Mouse (Mus musculus): ENCODE measurements at regions not wholly inside any gene's neighbourhood (a gene's known extent, or its start where the extent isn't known, plus 50 kb on each side); places are given as distances from the start of the nearest gene placed in this dataset.

DNA sequence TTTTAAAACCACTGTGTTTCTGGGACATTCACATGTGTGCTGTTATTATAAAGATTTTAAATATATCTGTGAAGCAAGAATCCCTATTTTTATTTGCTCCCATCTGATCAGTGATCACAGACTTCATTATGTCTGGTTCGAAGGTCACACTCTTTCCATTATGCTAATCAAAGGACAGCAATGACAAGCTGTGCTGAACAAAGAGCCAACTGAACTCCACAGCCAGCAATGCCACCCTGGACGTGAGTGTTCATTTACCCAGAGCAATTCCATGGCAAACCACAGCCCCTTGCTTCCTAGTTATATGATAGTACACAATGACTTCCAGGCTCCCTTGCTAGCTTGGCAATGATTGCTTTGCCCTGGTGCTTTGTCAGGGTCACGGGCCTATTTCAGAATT, 55.6 kb upstream of the Ccdc190 start:
- Histone ChIP-seq H3K4me1 (replicated peaks; ENCODE audit: control insufficient read depth, insufficient read depth, low read length) (no peaks in the 10 kb centered on the region), H3K27ac (ENCODE audit: low read length) (no peak overlapping the region), H3K9ac (replicated peaks; ENCODE audit: low read depth, low read length) (no peak overlapping the region), H3K9me3 (ENCODE audit: control insufficient read depth, low read length) (no peaks in the 10 kb centered on the region), H3K4me3 (replicated peaks; ENCODE audit: low read length) (no peak overlapping the region), H3K27me3 (replicated peaks; ENCODE audit: control insufficient read depth, insufficient read depth, low read length) (no peaks in the 10 kb centered on the region), H3K36me3 (ENCODE audit: control insufficient read depth, insufficient read depth) (no peaks in the 10 kb centered on the region), H3K4me2 (ENCODE audit: low read length) (no peak overlapping the region)
- WGBS: 29% methylated on average over 3 of the region's 3 CpGs
- no peak for ATAC-seq

DNA sequence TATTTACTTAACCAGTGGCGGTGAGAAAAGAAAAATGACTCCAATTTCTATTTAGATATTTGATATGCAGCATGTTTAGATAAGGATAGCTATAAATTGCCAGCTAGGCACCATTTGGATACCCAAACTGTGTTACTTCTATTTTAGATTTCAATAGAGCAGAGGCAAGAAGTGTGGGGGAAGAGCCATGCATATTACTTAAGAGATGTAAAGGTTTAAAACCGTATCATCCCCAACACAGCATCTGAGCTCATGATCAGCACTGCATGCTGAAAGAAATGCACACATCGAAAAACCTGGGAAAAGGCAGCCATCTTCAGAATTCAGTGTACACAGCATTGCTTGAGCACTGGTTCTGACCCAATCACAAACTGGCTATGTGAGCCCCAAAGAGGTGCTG, 59.8 kb upstream of the Ccdc190 start:
- no peaks in the 10 kb centered on the region for H3K9me3 ChIP-seq (ENCODE audit: control insufficient read depth, low read length)
- no peak overlapping the region for H3K4me2 ChIP-seq (ENCODE audit: low read length)
- no peak overlapping the region for H3K27ac ChIP-seq (ENCODE audit: low read length)
- WGBS: 85% methylated on average over 3 of the region's 3 CpGs
- H3K9ac ChIP-seq (replicated peaks; ENCODE audit: low read depth, low read length): no peak overlapping the region
- no peaks in the 10 kb centered on the region for H3K27me3 ChIP-seq (replicated peaks; ENCODE audit: control insufficient read depth, insufficient read depth, low read length)
- no peaks in the 10 kb centered on the region for H3K4me1 ChIP-seq (replicated peaks; ENCODE audit: control insufficient read depth, insufficient read depth, low read length)
- no peaks in the 10 kb centered on the region for H3K36me3 ChIP-seq (ENCODE audit: control insufficient read depth, insufficient read depth)
- ATAC-seq: no peak
- no peak overlapping the region for H3K4me3 ChIP-seq (replicated peaks; ENCODE audit: low read length)

DNA sequence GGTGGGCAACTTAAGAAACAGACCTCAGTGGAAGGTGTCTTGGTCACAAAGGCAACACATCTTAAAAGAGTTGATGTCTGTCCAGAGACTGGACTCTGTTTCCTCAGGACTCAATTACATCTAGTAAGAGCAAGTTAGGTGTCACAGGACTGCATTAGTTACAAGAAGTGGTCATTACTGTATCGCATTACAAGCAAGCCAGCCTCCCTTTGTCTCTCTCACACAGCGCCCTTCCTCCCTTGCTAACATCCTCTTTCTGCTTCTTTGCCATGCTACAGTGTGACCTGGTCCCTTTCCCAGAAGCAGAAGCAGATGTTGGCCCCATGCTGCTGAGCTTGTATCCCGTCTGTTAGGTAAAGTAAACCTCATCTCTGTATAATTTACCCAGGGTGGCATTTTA, 61.0 kb upstream of the Ccdc190 start:
- no peak overlapping the region for H3K9ac ChIP-seq (replicated peaks; ENCODE audit: low read depth, low read length)
- ATAC-seq: no peak
- H3K4me1 ChIP-seq (replicated peaks; ENCODE audit: control insufficient read depth, insufficient read depth, low read length): no peaks in the 10 kb centered on the region
- H3K9me3 ChIP-seq (ENCODE audit: control insufficient read depth, low read length): no peaks in the 10 kb centered on the region
- no peaks in the 10 kb centered on the region for H3K36me3 ChIP-seq (ENCODE audit: control insufficient read depth, insufficient read depth)
- no peak overlapping the region for H3K27ac ChIP-seq (ENCODE audit: low read length)
- no peak overlapping the region for H3K4me3 ChIP-seq (replicated peaks; ENCODE audit: low read length)
- no peak overlapping the region for H3K4me2 ChIP-seq (ENCODE audit: low read length)
- no peaks in the 10 kb centered on the region for H3K27me3 ChIP-seq (replicated peaks; ENCODE audit: control insufficient read depth, insufficient read depth, low read length)
- 57% methylated on average over 3 of the region's 3 CpGs for WGBS

DNA sequence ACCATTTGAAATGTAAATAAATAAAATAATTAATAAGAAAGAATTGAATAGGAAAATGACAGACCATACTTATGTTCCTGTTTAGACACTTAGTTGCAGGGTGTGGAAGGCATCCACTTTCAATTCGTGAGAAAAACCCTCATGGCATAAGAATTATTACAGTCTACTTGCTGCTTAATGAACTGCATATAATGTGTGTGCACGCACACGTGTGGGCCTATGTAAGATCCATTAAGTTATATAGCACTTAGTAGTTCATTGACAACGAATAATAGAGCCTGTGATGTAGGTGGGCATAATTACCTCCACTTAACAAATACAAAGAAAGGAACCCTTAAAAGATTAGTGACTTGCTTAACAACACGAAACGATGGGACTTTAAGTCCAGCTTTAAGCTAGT, 61.6 kb upstream of the Ccdc190 start:
- no peak overlapping the region for H3K27ac ChIP-seq (ENCODE audit: low read length)
- H3K4me1 ChIP-seq (replicated peaks; ENCODE audit: control insufficient read depth, insufficient read depth, low read length): no peaks in the 10 kb centered on the region
- no peaks in the 10 kb centered on the region for H3K27me3 ChIP-seq (replicated peaks; ENCODE audit: control insufficient read depth, insufficient read depth, low read length)
- no peak for ATAC-seq
- H3K4me2 ChIP-seq (ENCODE audit: low read length): no peak overlapping the region
- H3K9ac ChIP-seq (replicated peaks; ENCODE audit: low read depth, low read length): no peak overlapping the region
- no peaks in the 10 kb centered on the region for H3K36me3 ChIP-seq (ENCODE audit: control insufficient read depth, insufficient read depth)
- 20% methylated on average over 6 of the region's 6 CpGs for WGBS
- H3K9me3 ChIP-seq (ENCODE audit: control insufficient read depth, low read length): no peaks in the 10 kb centered on the region
- no peak overlapping the region for H3K4me3 ChIP-seq (replicated peaks; ENCODE audit: low read length)

DNA sequence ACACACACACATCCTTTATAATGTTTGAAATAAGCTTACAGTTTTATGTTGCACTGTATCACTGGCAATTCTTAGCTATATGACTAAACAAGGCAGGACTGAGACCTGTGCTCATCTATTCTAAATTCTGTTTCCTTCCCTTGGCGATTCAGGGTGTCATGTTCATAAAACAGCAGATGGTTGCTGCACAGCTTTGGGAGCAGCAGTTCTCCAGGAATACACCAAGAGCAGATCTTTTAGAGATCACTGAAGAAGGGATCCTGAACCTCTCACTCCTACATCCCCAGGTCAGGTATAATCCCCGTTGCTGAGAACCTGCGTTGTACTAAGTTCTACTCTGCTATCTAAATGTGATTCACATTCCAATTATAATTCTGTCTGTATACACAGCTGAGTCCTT, 69.4 kb upstream of the Ccdc190 start:
- ATAC-seq: no peak
- Histone ChIP-seq H3K27ac (ENCODE audit: low read length) (no peak overlapping the region), H3K4me1 (replicated peaks; ENCODE audit: control insufficient read depth, insufficient read depth, low read length) (no peaks in the 10 kb centered on the region), H3K36me3 (ENCODE audit: control insufficient read depth, insufficient read depth) (no peaks in the 10 kb centered on the region), H3K27me3 (replicated peaks; ENCODE audit: control insufficient read depth, insufficient read depth, low read length) (no peaks in the 10 kb centered on the region), H3K9ac (replicated peaks; ENCODE audit: low read depth, low read length) (no peak overlapping the region), H3K9me3 (ENCODE audit: control insufficient read depth, low read length) (no peaks in the 10 kb centered on the region), H3K4me2 (ENCODE audit: low read length) (no peak overlapping the region), H3K4me3 (replicated peaks; ENCODE audit: low read length) (no peak overlapping the region)
- WGBS: 88% methylated on average over 3 of the region's 3 CpGs

DNA sequence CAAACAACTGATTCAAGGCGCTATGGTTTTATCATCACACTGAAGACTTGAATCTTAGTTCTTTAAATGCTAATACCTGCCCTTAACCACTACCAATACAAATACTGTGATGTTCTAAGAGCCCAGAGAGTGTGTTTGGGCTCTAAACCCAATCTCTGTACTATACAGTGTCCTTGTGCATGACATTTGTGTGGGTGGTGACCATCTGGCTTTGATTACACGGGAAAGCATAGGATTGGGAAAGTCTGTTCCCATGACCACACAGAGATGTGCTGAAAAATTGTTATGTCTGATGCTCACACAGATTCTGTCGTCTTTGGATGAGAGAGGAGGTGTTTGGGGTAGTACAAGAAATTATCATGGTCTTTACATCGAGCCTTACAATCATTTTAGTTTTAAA, 76.8 kb upstream of the Ccdc190 start:
- Histone ChIP-seq H3K4me3 (replicated peaks; ENCODE audit: low read length) (no peak overlapping the region), H3K9me3 (ENCODE audit: control insufficient read depth, low read length) (no peaks in the 10 kb centered on the region), H3K9ac (replicated peaks; ENCODE audit: low read depth, low read length) (no peak overlapping the region), H3K36me3 (ENCODE audit: control insufficient read depth, insufficient read depth) (no peaks in the 10 kb centered on the region), H3K4me2 (ENCODE audit: low read length) (no peak overlapping the region), H3K27me3 (replicated peaks; ENCODE audit: control insufficient read depth, insufficient read depth, low read length) (no peaks in the 10 kb centered on the region), H3K4me1 (replicated peaks; ENCODE audit: control insufficient read depth, insufficient read depth, low read length) (no peaks in the 10 kb centered on the region), H3K27ac (ENCODE audit: low read length) (no peak overlapping the region)
- 79% methylated on average over 4 of the region's 4 CpGs for WGBS
- no peak for ATAC-seq

DNA sequence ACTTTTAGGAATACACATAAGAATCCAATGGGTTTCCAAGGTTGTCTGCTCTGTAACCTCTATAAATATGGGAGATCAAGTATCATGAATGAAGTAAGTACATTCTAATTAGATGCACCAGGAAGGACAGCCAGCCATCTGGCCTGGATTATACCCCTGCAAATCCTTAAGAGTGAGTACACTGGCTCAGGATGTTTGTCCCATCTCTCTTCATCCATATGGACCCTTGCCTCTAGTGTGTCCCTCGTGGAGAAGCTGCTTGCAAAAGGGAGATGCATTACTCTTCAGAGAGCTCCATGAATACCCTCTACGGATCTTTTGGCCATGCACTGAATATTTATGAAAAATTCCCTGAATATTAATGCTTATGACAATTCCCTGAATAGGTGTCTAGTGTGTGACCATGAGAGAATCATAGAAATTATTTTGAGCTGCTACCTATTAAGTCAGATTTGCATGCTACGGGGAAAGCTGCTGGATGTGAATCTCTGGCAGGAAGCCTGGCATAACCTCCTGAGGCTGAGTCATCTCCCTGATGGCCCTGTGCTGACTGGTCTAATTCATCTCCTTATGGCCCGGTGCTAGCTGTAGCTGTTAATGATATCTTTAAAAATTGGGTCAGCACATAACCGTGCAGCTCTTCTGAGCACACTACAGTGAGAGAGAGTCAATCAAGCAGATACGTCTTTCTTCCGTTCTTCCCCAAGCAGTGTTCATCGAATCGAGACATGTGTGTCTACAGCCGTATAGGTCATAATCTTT, 80.0 kb upstream of the Ccdc190 start:
- Histone ChIP-seq H3K36me3 (ENCODE audit: control insufficient read depth, insufficient read depth) (no peaks in the 10 kb centered on the region), H3K27ac (ENCODE audit: low read length) (no peak overlapping the region), H3K4me2 (ENCODE audit: low read length) (no peak overlapping the region), H3K4me1 (replicated peaks; ENCODE audit: control insufficient read depth, insufficient read depth, low read length) (no peaks in the 10 kb centered on the region), H3K27me3 (replicated peaks; ENCODE audit: control insufficient read depth, insufficient read depth, low read length) (no peaks in the 10 kb centered on the region), H3K9ac (replicated peaks; ENCODE audit: low read depth, low read length) (no peak overlapping the region), H3K9me3 (ENCODE audit: control insufficient read depth, low read length) (no peaks in the 10 kb centered on the region), H3K4me3 (replicated peaks; ENCODE audit: low read length) (no peak overlapping the region)
- WGBS: 84% methylated on average over 10 of the region's 10 CpGs
- ATAC-seq: no peak

DNA sequence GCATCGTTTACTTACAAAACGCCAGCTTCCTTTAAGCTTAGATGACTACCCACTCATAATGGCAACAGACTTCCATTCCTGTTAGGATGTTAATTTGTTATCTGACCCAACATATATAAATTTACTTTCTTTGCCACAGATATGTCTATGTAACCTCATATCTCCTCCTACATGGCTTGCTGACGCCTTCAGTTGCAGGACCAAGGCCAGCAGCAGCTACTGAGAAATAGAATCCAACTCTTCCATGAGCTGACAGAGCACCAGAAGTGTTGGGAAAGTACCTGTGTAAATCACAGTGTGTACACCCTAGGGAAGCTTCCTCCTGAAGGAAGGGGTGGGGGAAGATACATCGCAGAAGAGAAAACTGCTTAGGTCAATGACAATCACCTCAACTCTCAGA, 86.0 kb upstream of the Ccdc190 start:
- WGBS: 87% methylated on average over 4 of the region's 4 CpGs
- H3K4me3 ChIP-seq (replicated peaks; ENCODE audit: low read length): no peak overlapping the region
- ATAC-seq: no peak

DNA sequence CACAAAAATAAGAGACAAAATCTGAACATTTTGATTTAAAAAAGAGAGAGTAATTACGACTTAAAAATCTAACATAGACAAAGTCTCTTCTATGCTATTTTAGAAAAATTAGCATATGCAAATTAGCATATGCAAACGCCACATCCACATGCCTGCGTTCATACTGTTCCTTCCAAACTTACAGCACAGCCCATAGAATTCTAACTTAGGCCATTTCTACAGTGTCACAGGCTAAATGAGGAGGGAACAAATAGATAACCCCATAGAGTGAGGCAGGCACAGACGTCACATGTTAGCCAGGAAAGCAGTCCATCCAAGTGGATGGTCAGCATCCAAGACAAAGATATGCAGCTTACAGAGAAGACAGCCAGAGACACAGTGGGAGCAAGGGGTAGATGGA, 87.5 kb upstream of the Ccdc190 start:
- WGBS: 56% methylated on average over 4 of the region's 4 CpGs
- no peak overlapping the region for H3K4me2 ChIP-seq (ENCODE audit: low read length)
- no peaks in the 10 kb centered on the region for H3K4me1 ChIP-seq (replicated peaks; ENCODE audit: control insufficient read depth, insufficient read depth, low read length)
- H3K27me3 ChIP-seq (replicated peaks; ENCODE audit: control insufficient read depth, insufficient read depth, low read length): no peaks in the 10 kb centered on the region
- H3K27ac ChIP-seq (ENCODE audit: low read length): no peak overlapping the region
- peak; percentile 40; the same call in 1 of the 2 replicates for ATAC-seq
- H3K9me3 ChIP-seq (ENCODE audit: control insufficient read depth, low read length): no peaks in the 10 kb centered on the region
- no peak overlapping the region for H3K9ac ChIP-seq (replicated peaks; ENCODE audit: low read depth, low read length)
- no peak overlapping the region for H3K4me3 ChIP-seq (replicated peaks; ENCODE audit: low read length)
- H3K36me3 ChIP-seq (ENCODE audit: control insufficient read depth, insufficient read depth): no peaks in the 10 kb centered on the region

More for the DNA sequence above, 86.0 kb upstream of the Ccdc190 start:
- Histone ChIP-seq H3K36me3 (ENCODE audit: control insufficient read depth, insufficient read depth) (no peaks in the 10 kb centered on the region), H3K27me3 (replicated peaks; ENCODE audit: control insufficient read depth, insufficient read depth, low read length) (no peaks in the 10 kb centered on the region), H3K4me2 (ENCODE audit: low read length) (no peak overlapping the region), H3K27ac (ENCODE audit: low read length) (no peak overlapping the region), H3K4me1 (replicated peaks; ENCODE audit: control insufficient read depth, insufficient read depth, low read length) (no peaks in the 10 kb centered on the region), H3K9me3 (ENCODE audit: control insufficient read depth, low read length) (no peaks in the 10 kb centered on the region), H3K9ac (replicated peaks; ENCODE audit: low read depth, low read length) (no peak overlapping the region)
